Mouse (Mus musculus) brain, embryonic 14.5 days (tissue): ENCODE data around the gene Ncapg2.

Experiments
- CTCF ChIP-seq: fragments of 200-500 bp; IDR thresholded peaks from 2 replicates; pipeline ENCODE4 v1.5.1; 2012; ENCODE audit warnings: inconsistent platforms, mild to moderate bottlenecking, moderate library complexity, borderline replicate concordance; ENCODE audit not compliant: insufficient read depth, insufficient read length; ENCODE audit errors: extremely low read depth
- POLR2A ChIP-seq: fragments of 200-500 bp; IDR thresholded peaks from 2 replicates; pipeline ENCODE4 v1.6.1; 2012; ENCODE audit warnings: mild to moderate bottlenecking, inconsistent platforms, borderline replicate concordance; ENCODE audit not compliant: poor library complexity, insufficient read depth, insufficient read length, severe bottlenecking; ENCODE audit errors: extremely low read depth

DNA sequence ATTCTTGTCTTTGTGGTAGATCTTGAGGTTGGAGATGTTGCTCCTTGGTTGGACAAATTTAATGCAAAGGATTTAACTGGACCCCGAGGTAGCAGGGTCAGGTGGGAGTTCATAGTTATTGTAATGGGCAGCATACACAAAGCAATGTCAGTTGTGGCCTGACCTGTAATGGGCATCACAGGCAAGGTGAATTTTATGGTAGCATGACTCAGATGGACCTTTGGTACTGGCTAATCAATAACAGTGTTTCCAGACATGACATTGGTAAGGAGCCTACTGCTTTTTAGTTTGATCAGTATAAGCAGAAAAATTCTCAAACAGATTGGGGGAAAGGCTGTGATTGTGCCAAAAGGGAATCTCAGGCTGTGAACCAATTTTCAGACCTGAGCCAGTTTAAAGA lies 18.4 kb upstream of the Ncapg2 start:
- TF ChIP-seq CTCF (no peak), POLR2A (no peak)
